Mouse (Mus musculus) spleen, adult 2 months (tissue): Measurements from ENCODE around the gene Naa10.

Experiments used
- CTCF ChIP-seq: fragments of 200-500 bp; IDR thresholded peaks from 2 replicates; pipeline ENCODE4 v1.5.1; 2011; ENCODE audit warnings: mild to moderate bottlenecking, inconsistent platforms; ENCODE audit not compliant: insufficient read depth, insufficient read length, insufficient replicate concordance; ENCODE audit errors: extremely low read depth
- POLR2A ChIP-seq: fragments of 200-500 bp; IDR thresholded peaks from 2 replicates; pipeline ENCODE4 v1.6.1; 2011; ENCODE audit warnings: low read depth, low read length, inconsistent platforms

DNA sequence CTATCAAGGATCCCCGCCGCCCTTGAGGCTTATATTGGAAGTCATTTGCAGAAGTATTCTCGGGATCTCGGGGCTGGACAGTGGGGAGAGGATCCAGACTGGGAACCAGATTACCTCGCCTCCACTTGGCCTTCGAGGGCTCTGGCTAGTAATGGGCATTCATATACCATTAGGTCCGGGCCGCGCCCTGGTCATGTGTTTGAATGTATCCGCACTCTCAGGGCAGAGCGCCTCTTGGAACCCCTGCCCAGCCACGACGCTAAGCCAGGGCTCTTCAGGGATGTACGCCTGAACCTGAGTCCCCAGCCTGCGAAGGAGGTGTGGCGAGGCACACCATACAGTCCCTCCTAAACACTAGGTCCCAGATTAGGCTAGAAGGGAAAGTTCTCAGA is 40.7 kb downstream of the Naa10 start:
- TF ChIP-seq POLR2A (no peak), CTCF (no peak)
